Mouse (Mus musculus) neutrophil, adult 65 days (primary cell): Measurements from ENCODE around the gene AI467606. TPM values are rescaled to one million over a fixed set of nuclear protein-coding genes. Genes with fewer than 3 reads are reported as not detected.

Experiments
- total RNA-seq: library from RNA; stranded (reverse); gene quantifications from 2 replicates; pipeline ENCODE4 v1.2.4, GENCODE M21; 2023

AI467606 gene
- total RNA-seq, result 155 and 172 TPM in 2 replicates

DNA sequence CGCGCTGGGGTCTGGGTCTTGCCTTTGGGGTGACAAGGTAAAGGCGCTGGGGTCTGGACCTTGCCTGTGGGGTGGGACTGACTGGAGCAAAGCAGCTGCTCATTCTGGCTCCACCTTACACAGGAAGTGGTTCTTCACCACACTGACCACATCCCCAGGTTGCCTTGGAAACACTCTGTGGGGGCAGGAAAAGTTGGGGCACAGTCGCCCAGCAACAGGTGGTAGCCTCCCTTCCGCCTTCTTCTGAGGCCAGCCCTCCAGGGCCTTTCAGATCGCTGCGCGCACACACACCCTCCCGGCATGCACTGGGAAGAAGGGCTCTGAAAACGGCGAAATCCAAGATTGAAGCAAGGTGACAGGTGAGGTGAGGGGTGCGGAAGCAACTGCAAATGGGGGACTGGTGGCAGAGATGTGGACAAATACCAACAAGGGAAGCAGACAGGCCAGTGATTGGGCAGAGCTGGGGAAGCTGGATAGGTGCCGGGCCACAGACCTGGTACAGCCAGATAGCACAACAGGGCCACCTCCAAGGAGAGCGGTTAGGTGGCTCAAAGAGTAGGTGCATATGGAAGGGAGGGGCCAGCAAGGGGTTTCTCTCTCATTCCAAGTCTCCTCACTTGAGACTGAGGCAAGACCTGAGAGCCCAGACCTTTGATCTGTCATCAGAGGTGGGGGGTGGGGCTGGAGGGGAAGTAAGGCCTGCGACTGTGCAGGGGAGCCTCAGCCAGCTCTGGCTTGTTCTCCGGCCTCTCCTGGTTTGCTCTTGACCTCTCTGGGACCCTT is at the start of gene AI467606:
Gene AI467606, plus strand, starts transcription at position 246 of the 783 bp plus-strand sequence.

DNA sequence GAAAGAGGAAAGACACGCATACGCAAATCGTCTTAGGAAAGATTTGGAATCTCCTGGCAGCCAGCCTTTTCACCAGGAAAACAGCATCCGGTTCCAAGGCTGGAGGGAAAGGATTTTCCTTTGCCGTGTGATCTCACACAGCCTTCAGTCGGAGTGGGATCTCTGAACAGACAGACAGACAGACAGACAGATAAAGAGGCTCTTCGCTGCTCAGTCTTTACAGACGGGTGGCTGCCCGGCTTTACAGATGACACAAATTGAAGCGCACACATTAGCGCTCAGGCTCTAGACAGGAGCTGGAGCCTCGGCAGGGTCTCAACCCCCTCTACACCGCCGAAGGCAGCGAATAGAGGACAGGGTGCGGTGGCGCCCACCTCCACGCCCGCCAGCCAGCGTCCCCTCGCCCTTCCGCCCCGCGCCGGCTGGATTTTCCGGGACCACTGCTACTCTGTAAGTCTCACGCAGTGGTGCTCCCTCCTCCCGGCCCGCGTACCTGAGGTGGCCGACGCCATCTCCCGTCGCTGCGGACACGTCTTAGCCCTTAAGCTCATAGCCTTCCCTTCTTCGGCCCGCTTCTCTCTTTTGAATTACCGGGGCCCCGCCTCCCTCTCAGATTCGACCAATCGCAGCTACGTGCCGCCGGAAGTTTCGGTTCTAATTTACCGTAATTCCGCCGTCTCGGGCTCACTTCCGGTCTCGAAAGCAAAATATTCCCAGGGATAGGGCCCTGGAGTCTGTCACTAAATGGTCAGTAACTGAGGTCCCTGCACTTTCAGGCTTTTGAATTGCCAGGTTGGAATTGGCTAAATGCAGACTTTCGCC is 49.1 kb upstream of the AI467606 start, which contains the start of gene Kif22:
Gene Kif22, minus strand, starts transcription at position 621 of the 822 bp plus-strand sequence.

DNA sequence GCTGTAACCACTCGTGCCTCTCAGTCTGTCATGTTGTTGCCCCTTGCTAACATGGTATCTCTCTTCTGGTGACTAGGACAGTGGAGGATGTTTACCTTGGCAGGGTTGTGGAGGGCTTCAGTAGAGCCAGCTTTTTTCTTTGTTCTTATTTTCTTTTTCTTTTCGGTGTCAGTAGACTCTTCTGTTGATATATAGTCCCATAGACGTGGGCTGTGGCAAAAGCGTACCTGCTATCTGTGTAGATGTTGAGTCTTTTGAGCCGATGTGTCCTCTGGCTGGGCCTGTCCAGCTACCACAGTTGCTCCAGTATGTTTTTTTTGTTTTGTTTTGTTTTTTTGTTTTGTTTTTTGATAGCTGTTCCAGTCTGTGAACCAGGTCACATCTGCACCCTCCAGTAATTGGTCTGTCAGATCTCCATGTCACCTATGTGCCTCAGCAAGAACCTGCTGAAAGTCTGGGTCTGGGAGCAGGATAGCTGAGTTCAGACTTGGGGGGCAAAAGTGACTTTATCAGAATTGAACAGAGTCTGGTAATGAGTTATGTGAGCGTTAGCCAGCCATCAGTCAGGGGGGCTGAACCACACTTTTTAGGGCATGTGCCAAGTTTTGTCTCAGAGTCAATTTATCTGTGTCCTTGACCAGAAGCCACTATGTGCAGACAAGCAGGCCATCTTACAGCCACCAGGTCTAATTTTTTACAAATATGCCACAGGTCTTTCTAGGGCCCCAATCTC is 3.7 kb upstream of the AI467606 start, which contains the start of gene Zg16:
Gene Zg16, minus strand, starts transcription at position 51 of the 733 bp plus-strand sequence.

DNA sequence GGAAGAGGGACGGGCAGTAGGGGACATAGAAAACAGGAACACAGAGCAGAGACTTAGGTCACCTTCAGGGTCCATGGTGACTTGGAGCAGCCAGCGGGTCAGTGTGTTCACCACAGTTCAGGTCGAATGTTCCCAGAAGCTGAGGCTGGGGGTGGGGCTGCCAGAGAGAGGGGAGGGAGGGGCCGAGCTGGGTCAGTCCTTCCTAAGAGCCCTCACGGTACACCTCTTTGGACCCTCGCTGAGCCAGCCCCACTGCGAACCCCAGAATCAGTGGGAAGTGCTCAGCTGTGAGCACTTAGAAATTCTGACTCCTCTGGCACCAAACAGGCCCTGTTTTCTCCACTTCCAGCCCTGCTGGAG is 30.7 kb downstream of the AI467606 start, which contains the start of gene Qprt:
Gene Qprt, minus strand, starts transcription at position 316 of the 360 bp plus-strand sequence.

DNA sequence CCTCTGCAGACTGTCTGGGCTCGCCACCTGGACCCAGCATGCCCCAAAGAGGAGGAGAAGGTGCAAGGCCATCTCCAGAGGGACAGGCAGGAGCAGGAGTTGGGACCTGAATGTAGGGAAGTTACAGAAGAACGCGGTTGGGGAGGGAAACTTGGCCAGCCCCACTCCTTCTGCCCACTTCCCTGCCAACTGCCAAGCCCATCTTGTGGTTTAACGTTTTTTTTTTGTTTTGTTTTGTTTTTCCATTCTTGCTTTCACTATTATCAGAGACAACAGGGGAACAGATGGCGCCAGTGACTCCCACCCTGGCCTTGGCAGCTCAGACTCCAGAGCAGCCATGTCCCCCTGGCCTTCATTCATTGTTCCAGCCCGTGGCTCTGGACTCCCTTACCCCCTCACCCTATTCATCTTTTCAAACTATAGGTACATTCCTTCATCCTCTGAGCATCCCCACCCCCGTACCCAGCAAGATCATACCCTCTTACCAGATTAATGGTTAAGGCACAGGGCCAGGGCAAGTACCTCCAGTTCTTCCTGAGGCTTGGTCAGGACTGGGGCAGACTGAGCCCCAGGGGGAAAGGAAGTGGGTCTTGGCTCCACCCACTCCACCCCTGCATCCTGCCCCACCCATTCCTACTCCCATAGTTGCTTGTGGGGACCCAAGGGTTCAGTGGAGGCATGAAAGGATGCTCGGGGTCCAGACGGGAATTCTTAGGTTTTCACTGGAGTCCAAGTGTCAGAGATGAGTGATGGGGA is 46.3 kb downstream of the AI467606 start, which contains the start of gene Spn:
Gene Spn, minus strand, starts transcription at position 562 of the 756 bp plus-strand sequence.

Other genes with a start within 250 kb of the AI467606 start
- not detected in 2 replicates for gene Doc2a, start 243.9 kb upstream of the AI467606 start, total RNA-seq
- 37.5 and 38.0 TPM in 2 replicates for gene Hirip3, start 229.4 kb upstream of the AI467606 start, total RNA-seq
- 41.4 and 42.2 TPM in 2 replicates for gene Ino80e, start 229.0 kb upstream of the AI467606 start, total RNA-seq
- gene Taok2, start 206.7 kb upstream of the AI467606 start, total RNA-seq, result 50.7 and 59.9 TPM in 2 replicates
- 38.9 and 40.1 TPM in 2 replicates for gene Tmem219, start 168.4 kb upstream of the AI467606 start, total RNA-seq
- 17.4 and 23.2 TPM in 2 replicates for gene Kctd13, start 162.5 kb upstream of the AI467606 start, total RNA-seq
- gene Asphd1, start 141.8 kb upstream of the AI467606 start, total RNA-seq, result not detected in 2 replicates
- gene Sez6l2, start 140.8 kb upstream of the AI467606 start, total RNA-seq, result 1.9 and 3.1 TPM in 2 replicates
- 56.2 and 56.5 TPM in 2 replicates for gene Cdipt, start 115.4 kb upstream of the AI467606 start, total RNA-seq
- gene Cdiptos, start 115.3 kb upstream of the AI467606 start, total RNA-seq, result 0.95 and 1.3 TPM in 2 replicates
- 49.1 and 58.0 TPM in 2 replicates for gene Mvp, start 76.7 kb upstream of the AI467606 start, total RNA-seq
- not detected in 2 replicates for gene Pagr1b, start 74.9 kb upstream of the AI467606 start, total RNA-seq
- 1.5 and 35.7 TPM in 2 replicates for gene Pagr1a, start 74.0 kb upstream of the AI467606 start, total RNA-seq
- gene Gm42742, start 70.3 kb upstream of the AI467606 start, total RNA-seq, result 26.0 TPM in 1 of 2 replicates, not detected in the other
- 0.79 TPM in 1 of 2 replicates, not detected in the other for gene Prrt2, start 70.1 kb upstream of the AI467606 start, total RNA-seq
- gene Maz, start 64.3 kb upstream of the AI467606 start, total RNA-seq, result 128 and 143 TPM in 2 replicates
- gene Kif22, start 48.9 kb upstream of the AI467606 start, total RNA-seq, result 41.1 and 48.3 TPM in 2 replicates
- 1.2 TPM in 1 of 2 replicates, not detected in the other for gene Zg16, start 4.0 kb upstream of the AI467606 start, total RNA-seq
- gene Qprt, start 30.9 kb downstream of the AI467606 start, total RNA-seq, result 2.0 and 3.8 TPM in 2 replicates
- 96.9 and 102 TPM in 2 replicates for gene Spn, start 46.5 kb downstream of the AI467606 start, total RNA-seq
- gene Cd2bp2, start 104.7 kb downstream of the AI467606 start, total RNA-seq, result 47.6 and 62.2 TPM in 2 replicates
- 106 and 122 TPM in 2 replicates for gene Tbc1d10b, start 117.1 kb downstream of the AI467606 start, total RNA-seq
- gene Mylpf, start 117.5 kb downstream of the AI467606 start, total RNA-seq, result 6.7 and 11.1 TPM in 2 replicates
- gene Zfp553, start 141.7 kb downstream of the AI467606 start, total RNA-seq, result 2.8 and 4.0 TPM in 2 replicates
- 107 and 123 TPM in 2 replicates for gene Sept1, start 141.8 kb downstream of the AI467606 start, total RNA-seq
- gene Zfp771, start 152.9 kb downstream of the AI467606 start, total RNA-seq, result 3.2 and 4.7 TPM in 2 replicates
- gene Dctpp1, start 169.3 kb downstream of the AI467606 start, total RNA-seq, result 18.4 and 20.9 TPM in 2 replicates
- 150 and 202 TPM in 2 replicates for gene Sephs2, start 182.7 kb downstream of the AI467606 start, total RNA-seq
- gene Itgal, start 204.9 kb downstream of the AI467606 start, total RNA-seq, result 239 and 332 TPM in 2 replicates